Mouse (Mus musculus): ENCODE data around the gene Mink1. TPM values are rescaled to one million over a fixed set of nuclear protein-coding genes. Genes with fewer than 3 reads are reported as not detected.
"Not testable (repeated sequence)": the region's sequence is repeated elsewhere in the genome, so short reads cannot be mapped to it uniquely, and the experiment has no call there.

Mink1 gene
- polyA plus RNA-seq, 1 experiment, result 99.5 TPM

- no peak for TF ChIP-seq CTCF (IDR thresholded peaks at IDR 0.05; ENCODE audit: borderline replicate concordance, extremely low read depth, insufficient read depth, insufficient read length)
- no peak for TF ChIP-seq POLR2A (IDR thresholded peaks at IDR 0.05; ENCODE audit: borderline replicate concordance, extremely low read depth, insufficient read depth, insufficient read length, poor library complexity, severe bottlenecking)
- no peak for DNase-seq (ENCODE audit: low read depth)
Observed at GRCm38 (mm10) chr11:70561937-70562286, 769 bp upstream of the Mink1 start.

DNA sequence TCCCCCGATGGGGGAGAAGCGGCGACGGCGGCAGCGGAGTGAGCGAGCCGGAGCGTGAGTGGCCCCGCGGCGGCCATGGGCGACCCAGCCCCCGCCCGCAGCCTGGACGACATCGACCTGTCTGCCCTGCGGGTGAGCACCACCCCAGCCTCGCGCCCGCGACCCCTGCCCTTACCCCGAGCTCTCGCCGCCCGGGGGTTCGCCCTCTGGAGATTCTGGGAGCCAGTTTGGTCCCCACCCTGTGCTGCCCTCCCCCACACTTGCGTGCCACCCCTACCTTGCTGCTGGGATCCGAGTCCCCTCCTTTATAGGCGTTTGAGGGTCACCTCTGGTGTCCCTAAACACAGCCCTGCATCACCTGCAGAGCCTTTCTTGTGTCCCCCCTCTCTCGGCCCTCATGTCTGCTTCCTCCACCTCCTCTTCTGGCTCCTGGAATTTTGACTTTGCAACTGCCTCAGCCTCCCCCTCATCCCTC, 351 bp downstream of the Mink1 start:
- no peak for DNase-seq (ENCODE audit: low read depth)
- no peak for TF ChIP-seq POLR2A (IDR thresholded peaks at IDR 0.05; ENCODE audit: borderline replicate concordance, extremely low read depth, insufficient read depth, insufficient read length, poor library complexity, severe bottlenecking)
- no peak for TF ChIP-seq CTCF (IDR thresholded peaks at IDR 0.05; ENCODE audit: borderline replicate concordance, extremely low read depth, insufficient read depth, insufficient read length)

GRCm38 (mm10) chr11:70563470-70564275, 992 bp downstream of the Mink1 start:
- TF ChIP-seq POLR2A (IDR thresholded peaks at IDR 0.05; ENCODE audit: borderline replicate concordance, extremely low read depth, insufficient read depth, insufficient read length, poor library complexity, severe bottlenecking), result no peak
- no peak for TF ChIP-seq CTCF (IDR thresholded peaks at IDR 0.05; ENCODE audit: borderline replicate concordance, extremely low read depth, insufficient read depth, insufficient read length)
- DNase-seq (ENCODE audit: low read depth), result peak; percentile 60

DNA sequence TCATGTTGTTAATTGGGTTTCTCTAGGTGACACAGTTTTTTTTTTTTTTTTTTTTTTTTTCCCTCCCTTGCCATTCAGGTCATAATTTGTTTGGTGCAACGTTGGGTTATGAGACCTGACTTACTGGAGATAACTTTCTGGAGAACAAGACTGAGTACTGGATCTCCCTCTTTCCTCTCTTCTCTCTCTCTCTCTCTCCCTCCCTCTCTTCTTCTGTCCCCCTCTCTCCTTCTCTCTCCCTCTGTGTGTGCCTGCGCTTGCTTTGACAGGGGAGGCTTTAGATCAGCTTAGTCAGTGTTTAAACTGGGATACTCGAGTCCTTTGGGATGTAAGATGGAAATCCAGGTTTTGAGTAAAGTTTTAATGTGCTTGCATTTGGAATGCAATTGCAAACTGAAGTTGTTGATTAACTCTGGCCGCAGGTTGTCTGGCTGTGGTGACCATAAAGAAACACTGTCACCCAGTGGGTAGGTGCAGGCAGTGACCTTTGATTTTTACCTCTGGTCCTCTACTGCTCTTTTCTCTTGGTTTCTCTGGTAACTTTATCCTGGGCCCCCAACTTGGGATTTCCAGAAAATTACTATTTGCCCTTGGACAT, 1.7 kb downstream of the Mink1 start:
- no peak for DNase-seq (ENCODE audit: low read depth)
- TF ChIP-seq CTCF (IDR thresholded peaks at IDR 0.05; ENCODE audit: borderline replicate concordance, extremely low read depth, insufficient read depth, insufficient read length) (no peak), POLR2A (IDR thresholded peaks at IDR 0.05; ENCODE audit: borderline replicate concordance, extremely low read depth, insufficient read depth, insufficient read length, poor library complexity, severe bottlenecking) (no peak)

DNA sequence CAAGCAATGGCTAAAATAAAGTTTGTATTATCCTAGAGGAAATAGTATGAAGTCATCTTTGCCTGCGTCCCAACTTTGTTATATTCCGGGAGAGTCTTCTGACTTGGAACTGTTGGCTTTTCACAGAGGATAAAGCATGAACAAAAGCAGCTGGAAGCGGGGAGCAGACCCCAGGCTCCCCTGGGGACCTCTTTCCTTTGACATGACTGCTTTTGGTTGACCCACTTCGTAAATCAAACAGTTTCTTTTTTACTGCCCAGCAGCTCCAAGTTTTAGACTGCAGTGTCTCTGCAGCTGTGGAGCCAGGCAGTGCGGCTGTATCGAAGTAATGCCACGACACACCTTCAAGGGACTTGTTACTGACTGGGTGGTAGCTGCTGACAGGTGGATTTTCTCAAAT, 3.9 kb downstream of the Mink1 start:
- no peak for DNase-seq (ENCODE audit: low read depth)
- no peak for TF ChIP-seq POLR2A (IDR thresholded peaks at IDR 0.05; ENCODE audit: borderline replicate concordance, extremely low read depth, insufficient read depth, insufficient read length, poor library complexity, severe bottlenecking)
- no peak for TF ChIP-seq CTCF (IDR thresholded peaks at IDR 0.05; ENCODE audit: borderline replicate concordance, extremely low read depth, insufficient read depth, insufficient read length)

DNA sequence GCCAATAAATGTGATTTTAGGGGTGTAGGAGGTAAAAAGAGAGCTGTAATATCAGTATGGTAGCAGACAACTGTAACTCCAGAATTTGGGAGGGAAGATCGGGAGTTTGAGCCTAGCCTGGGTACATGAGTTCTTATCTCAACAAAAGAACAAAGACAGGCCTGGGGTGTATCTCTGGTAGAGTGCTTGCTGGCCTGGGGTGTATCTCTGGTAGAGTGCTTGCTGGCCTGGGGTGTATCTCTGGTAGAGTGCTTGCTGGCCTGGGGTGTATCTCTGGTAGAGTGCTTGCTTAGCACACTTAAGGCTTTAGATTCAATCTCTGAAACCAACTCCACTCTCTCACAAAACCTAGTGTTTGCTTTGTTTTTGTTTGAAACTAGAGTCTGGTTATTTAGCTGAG, 7.9 kb downstream of the Mink1 start:
- not testable (repeated sequence) for DNase-seq (ENCODE audit: low read depth)

GRCm38 (mm10) chr11:70571641-70572040, 9.0 kb downstream of the Mink1 start:
- DNase-seq (ENCODE audit: low read depth), result no peak
- TF ChIP-seq CTCF (IDR thresholded peaks at IDR 0.05; ENCODE audit: borderline replicate concordance, extremely low read depth, insufficient read depth, insufficient read length), result no peak
- no peak for TF ChIP-seq POLR2A (IDR thresholded peaks at IDR 0.05; ENCODE audit: borderline replicate concordance, extremely low read depth, insufficient read depth, insufficient read length, poor library complexity, severe bottlenecking)

DNA sequence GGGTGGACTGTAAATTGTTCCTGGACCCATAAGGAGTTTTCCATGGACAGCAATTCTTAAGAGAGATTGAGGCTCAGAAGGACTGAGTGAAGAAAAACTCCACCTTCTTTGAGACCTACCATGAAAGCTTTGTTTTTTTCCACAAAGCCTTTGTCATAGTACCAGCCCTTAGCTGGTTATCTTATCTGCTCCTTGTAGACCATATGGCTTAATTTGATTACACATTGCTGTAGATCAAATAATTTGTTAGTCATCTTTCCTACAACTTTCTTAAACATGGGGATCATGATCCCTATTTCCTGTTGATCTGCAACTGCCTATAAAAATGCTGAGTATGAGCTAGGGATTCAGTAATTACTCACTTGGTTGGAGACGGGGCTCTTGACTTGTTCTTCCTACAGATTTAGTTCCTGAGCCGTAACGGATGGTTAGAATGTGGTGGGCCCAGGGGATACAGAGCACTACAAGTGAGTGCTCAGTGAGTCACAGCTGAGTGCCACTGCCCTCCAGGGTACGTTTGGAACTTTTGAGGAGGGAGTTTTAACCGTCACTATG, 9.7 kb downstream of the Mink1 start:
- TF ChIP-seq CTCF (IDR thresholded peaks at IDR 0.05; ENCODE audit: borderline replicate concordance, extremely low read depth, insufficient read depth, insufficient read length), result no peak
- TF ChIP-seq POLR2A (IDR thresholded peaks at IDR 0.05; ENCODE audit: borderline replicate concordance, extremely low read depth, insufficient read depth, insufficient read length, poor library complexity, severe bottlenecking), result no peak
- DNase-seq (ENCODE audit: low read depth), result no peak

GRCm38 (mm10) chr11:70573872-70574271, 11.2 kb downstream of the Mink1 start:
- TF ChIP-seq CTCF (IDR thresholded peaks at IDR 0.05; ENCODE audit: borderline replicate concordance, extremely low read depth, insufficient read depth, insufficient read length), result no peak
- TF ChIP-seq POLR2A (IDR thresholded peaks at IDR 0.05; ENCODE audit: borderline replicate concordance, extremely low read depth, insufficient read depth, insufficient read length, poor library complexity, severe bottlenecking), result no peak
- peak; percentile 67 for DNase-seq (ENCODE audit: low read depth)

DNA sequence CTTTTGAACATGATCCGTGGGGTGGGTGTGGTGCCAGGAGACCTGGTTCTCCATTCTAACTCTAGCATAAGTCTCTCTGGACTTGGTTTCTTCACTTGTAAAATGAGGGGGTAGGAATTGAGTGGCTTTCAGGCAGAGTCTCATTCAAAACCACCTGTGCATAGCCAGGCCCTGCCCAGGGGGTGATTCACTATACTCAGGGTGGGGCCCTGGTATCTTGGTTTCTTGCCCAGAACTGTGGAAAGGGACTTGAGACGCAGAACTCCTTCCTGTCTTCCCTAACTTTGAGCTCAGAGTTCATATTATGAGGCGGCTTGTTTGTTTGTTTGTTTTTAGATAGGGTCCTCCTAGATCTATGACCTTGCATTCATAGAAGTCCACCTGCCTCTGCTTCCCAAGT, 14.5 kb downstream of the Mink1 start:
- TF ChIP-seq CTCF (IDR thresholded peaks at IDR 0.05; ENCODE audit: borderline replicate concordance, extremely low read depth, insufficient read depth, insufficient read length) (no peak), POLR2A (IDR thresholded peaks at IDR 0.05; ENCODE audit: borderline replicate concordance, extremely low read depth, insufficient read depth, insufficient read length, poor library complexity, severe bottlenecking) (no peak)
- no peak for DNase-seq (ENCODE audit: low read depth)

- DNase-seq (ENCODE audit: low read depth), result no peak
- TF ChIP-seq CTCF (IDR thresholded peaks at IDR 0.05; ENCODE audit: borderline replicate concordance, extremely low read depth, insufficient read depth, insufficient read length), result no peak
- no peak for TF ChIP-seq POLR2A (IDR thresholded peaks at IDR 0.05; ENCODE audit: borderline replicate concordance, extremely low read depth, insufficient read depth, insufficient read length, poor library complexity, severe bottlenecking)
Observed at GRCm38 (mm10) chr11:70578962-70579361, 16.3 kb downstream of the Mink1 start.
